Mouse (Mus musculus): ENCODE results near the gene Olfr1129. TPM values are rescaled to one million over a fixed set of nuclear protein-coding genes. Genes with fewer than 3 reads are reported as not detected.

The Olfr1129 gene
- not detected for polyA plus RNA-seq (2015; fragmentation: Illumina TruSeq; extraction: RNeasy Lipid Tissue Mini Kit (QIAGEN cat#74804); ENCODE audit: insufficient read depth, low replicate concordance)

GRCm38 (mm10) chr2:87573602-87574001, at the start of gene Olfr1129:
TSS of gene Olfr1129 (plus strand) at chr2:87573902.

GRCm38 (mm10) chr2:87531496-87531895, 42.2 kb upstream of the Olfr1129 start, which contains the start of gene Olfr153:
TSS of gene Olfr153 (plus strand) at chr2:87531796.

GRCm38 (mm10) chr2:87545442-87545841, 28.3 kb upstream of the Olfr1129 start, which contains the start of gene Olfr1128:
TSS of gene Olfr1128 (minus strand) at chr2:87545542.

GRCm38 (mm10) chr2:87605912-87606311, 32.2 kb downstream of the Olfr1129 start, which contains the start of gene Olfr1130:
TSS of gene Olfr1130 (plus strand) at chr2:87606212.

GRCm38 (mm10) chr2:87626804-87627203, 53.1 kb downstream of the Olfr1129 start, which contains the start of gene Olfr1131:
TSS of gene Olfr1131 (plus strand) at chr2:87627104.

Other genes starting within 250 kb of the Olfr1129 start
- gene Olfr1120, start 219.1 kb upstream of the Olfr1129 start, polyA plus RNA-seq (2015; fragmentation: Illumina TruSeq; extraction: RNeasy Lipid Tissue Mini Kit (QIAGEN cat#74804); ENCODE audit: insufficient read depth, low replicate concordance), result not detected
- not detected for gene Olfr1121, start 204.0 kb upstream of the Olfr1129 start, polyA plus RNA-seq (2015; fragmentation: Illumina TruSeq; extraction: RNeasy Lipid Tissue Mini Kit (QIAGEN cat#74804); ENCODE audit: insufficient read depth, low replicate concordance)
- not detected for gene Olfr1122, start 188.1 kb upstream of the Olfr1129 start, polyA plus RNA-seq (2015; fragmentation: Illumina TruSeq; extraction: RNeasy Lipid Tissue Mini Kit (QIAGEN cat#74804); ENCODE audit: insufficient read depth, low replicate concordance)
- not detected for gene Olfr1123, start 157.3 kb upstream of the Olfr1129 start, polyA plus RNA-seq (2015; fragmentation: Illumina TruSeq; extraction: RNeasy Lipid Tissue Mini Kit (QIAGEN cat#74804); ENCODE audit: insufficient read depth, low replicate concordance)
- not detected for gene Olfr1124, start 143.6 kb upstream of the Olfr1129 start, polyA plus RNA-seq (2015; fragmentation: Illumina TruSeq; extraction: RNeasy Lipid Tissue Mini Kit (QIAGEN cat#74804); ENCODE audit: insufficient read depth, low replicate concordance)
- not detected for gene Olfr1126, start 119.9 kb upstream of the Olfr1129 start, polyA plus RNA-seq (2015; fragmentation: Illumina TruSeq; extraction: RNeasy Lipid Tissue Mini Kit (QIAGEN cat#74804); ENCODE audit: insufficient read depth, low replicate concordance)
- not detected for gene Pramel7, start 76.8 kb upstream of the Olfr1129 start, polyA plus RNA-seq (2015; fragmentation: Illumina TruSeq; extraction: RNeasy Lipid Tissue Mini Kit (QIAGEN cat#74804); ENCODE audit: insufficient read depth, low replicate concordance)
- gene Pramel6, start 67.3 kb upstream of the Olfr1129 start, polyA plus RNA-seq (2015; fragmentation: Illumina TruSeq; extraction: RNeasy Lipid Tissue Mini Kit (QIAGEN cat#74804); ENCODE audit: insufficient read depth, low replicate concordance), result not detected
- not detected for gene Olfr153, start 42.1 kb upstream of the Olfr1129 start, polyA plus RNA-seq (2015; fragmentation: Illumina TruSeq; extraction: RNeasy Lipid Tissue Mini Kit (QIAGEN cat#74804); ENCODE audit: insufficient read depth, low replicate concordance)
- not detected for gene Olfr1128, start 28.4 kb upstream of the Olfr1129 start, polyA plus RNA-seq (2015; fragmentation: Illumina TruSeq; extraction: RNeasy Lipid Tissue Mini Kit (QIAGEN cat#74804); ENCODE audit: insufficient read depth, low replicate concordance)
- gene Olfr1130, start 32.3 kb downstream of the Olfr1129 start, polyA plus RNA-seq (2015; fragmentation: Illumina TruSeq; extraction: RNeasy Lipid Tissue Mini Kit (QIAGEN cat#74804); ENCODE audit: insufficient read depth, low replicate concordance), result not detected
- not detected for gene Olfr1131, start 53.2 kb downstream of the Olfr1129 start, polyA plus RNA-seq (2015; fragmentation: Illumina TruSeq; extraction: RNeasy Lipid Tissue Mini Kit (QIAGEN cat#74804); ENCODE audit: insufficient read depth, low replicate concordance)
- gene Olfr1132, start 63.6 kb downstream of the Olfr1129 start, polyA plus RNA-seq (2015; fragmentation: Illumina TruSeq; extraction: RNeasy Lipid Tissue Mini Kit (QIAGEN cat#74804); ENCODE audit: insufficient read depth, low replicate concordance), result not detected
- not detected for gene Olfr1133, start 73.5 kb downstream of the Olfr1129 start, polyA plus RNA-seq (2015; fragmentation: Illumina TruSeq; extraction: RNeasy Lipid Tissue Mini Kit (QIAGEN cat#74804); ENCODE audit: insufficient read depth, low replicate concordance)
- gene Olfr1134, start 84.6 kb downstream of the Olfr1129 start, polyA plus RNA-seq (2015; fragmentation: Illumina TruSeq; extraction: RNeasy Lipid Tissue Mini Kit (QIAGEN cat#74804); ENCODE audit: insufficient read depth, low replicate concordance), result not detected
- gene Olfr1135, start 99.8 kb downstream of the Olfr1129 start, polyA plus RNA-seq (2015; fragmentation: Illumina TruSeq; extraction: RNeasy Lipid Tissue Mini Kit (QIAGEN cat#74804); ENCODE audit: insufficient read depth, low replicate concordance), result not detected
- gene Olfr1136, start 120.0 kb downstream of the Olfr1129 start, polyA plus RNA-seq (2015; fragmentation: Illumina TruSeq; extraction: RNeasy Lipid Tissue Mini Kit (QIAGEN cat#74804); ENCODE audit: insufficient read depth, low replicate concordance), result not detected
- not detected for gene Olfr1137, start 139.3 kb downstream of the Olfr1129 start, polyA plus RNA-seq (2015; fragmentation: Illumina TruSeq; extraction: RNeasy Lipid Tissue Mini Kit (QIAGEN cat#74804); ENCODE audit: insufficient read depth, low replicate concordance)
- gene Olfr1138, start 166.1 kb downstream of the Olfr1129 start, polyA plus RNA-seq (2015; fragmentation: Illumina TruSeq; extraction: RNeasy Lipid Tissue Mini Kit (QIAGEN cat#74804); ENCODE audit: insufficient read depth, low replicate concordance), result not detected
- not detected for gene Olfr1140, start 169.8 kb downstream of the Olfr1129 start, polyA plus RNA-seq (2015; fragmentation: Illumina TruSeq; extraction: RNeasy Lipid Tissue Mini Kit (QIAGEN cat#74804); ENCODE audit: insufficient read depth, low replicate concordance)
- gene Olfr1141, start 180.1 kb downstream of the Olfr1129 start, polyA plus RNA-seq (2015; fragmentation: Illumina TruSeq; extraction: RNeasy Lipid Tissue Mini Kit (QIAGEN cat#74804); ENCODE audit: insufficient read depth, low replicate concordance), result not detected
- not detected for gene Olfr152, start 205.6 kb downstream of the Olfr1129 start, polyA plus RNA-seq (2015; fragmentation: Illumina TruSeq; extraction: RNeasy Lipid Tissue Mini Kit (QIAGEN cat#74804); ENCODE audit: insufficient read depth, low replicate concordance)
- gene Olfr1143, start 226.7 kb downstream of the Olfr1129 start, polyA plus RNA-seq (2015; fragmentation: Illumina TruSeq; extraction: RNeasy Lipid Tissue Mini Kit (QIAGEN cat#74804); ENCODE audit: insufficient read depth, low replicate concordance), result not detected
- not detected for gene Olfr1145, start 235.9 kb downstream of the Olfr1129 start, polyA plus RNA-seq (2015; fragmentation: Illumina TruSeq; extraction: RNeasy Lipid Tissue Mini Kit (QIAGEN cat#74804); ENCODE audit: insufficient read depth, low replicate concordance)

All from spleen, adult 10 weeks (tissue).